Mouse (Mus musculus) spleen, postnatal 4 days (tissue): ENCODE results near the gene Epn3.
A peak's percentile ranks its signal among the peaks of the same experiment; 100 is the strongest.

ENCODE experiments used
- DNase-seq, 2 experiments: peaks; one replicate each; pipeline ENCODE4 v3.0.0; 2022; ENCODE audit warnings: low spot score in 2 of 2

The Epn3 gene

GRCm38 (mm10) chr11:94499661-94500152, at the start of gene Epn3:
Epn3 (minus strand) TSS chr11:94499974.
- no peak for DNase-seq

- peak; percentile 90 to 98 for DNase-seq
These were observed 49.3 kb upstream of the Epn3 start, which contains the start of gene Rsad1 for GRCm38 (mm10) chr11:94548888-94549690. Rsad1 (minus strand) TSS chr11:94549255.

- peak in 1 of 2 experiments; percentile 71 for DNase-seq
These were observed 48.4 kb upstream of the Epn3 start for GRCm38 (mm10) chr11:94548041-94548784.

- peak in 1 of 2 experiments; percentile 55 for DNase-seq
These were observed 47.5 kb upstream of the Epn3 start for GRCm38 (mm10) chr11:94547271-94547670.

GRCm38 (mm10) chr11:94546381-94546780, 46.6 kb upstream of the Epn3 start:
- peak in 1 of 2 experiments; percentile 53 for DNase-seq

GRCm38 (mm10) chr11:94544422-94544821, 44.6 kb upstream of the Epn3 start:
- DNase-seq, result peak in 1 of 2 experiments; percentile 56

- peak; percentile 70 to 89 for DNase-seq
These were observed 44.2 kb upstream of the Epn3 start for GRCm38 (mm10) chr11:94543932-94544331.

GRCm38 (mm10) chr11:94543344-94543743, 43.6 kb upstream of the Epn3 start:
- DNase-seq, result no peak

- peak in 1 of 2 experiments; percentile 54 for DNase-seq
These were observed 42.6 kb upstream of the Epn3 start for GRCm38 (mm10) chr11:94542400-94542799.

GRCm38 (mm10) chr11:94539761-94540160, 40.0 kb upstream of the Epn3 start:
- no peak for DNase-seq

- no peak for DNase-seq
These were observed 39.0 kb upstream of the Epn3 start for GRCm38 (mm10) chr11:94538733-94539292.

GRCm38 (mm10) chr11:94533171-94533570, 33.4 kb upstream of the Epn3 start:
- DNase-seq, result no peak

- no peak for DNase-seq
These were observed 29.1 kb upstream of the Epn3 start for GRCm38 (mm10) chr11:94528879-94529278.

GRCm38 (mm10) chr11:94526171-94526879, 26.6 kb upstream of the Epn3 start:
- no peak for DNase-seq

GRCm38 (mm10) chr11:94521219-94521843, 21.6 kb upstream of the Epn3 start, which contains the start of gene Mycbpap:
Mycbpap (minus strand) TSS chr11:94521742.
- peak; percentile 26 to 67 for DNase-seq

GRCm38 (mm10) chr11:94513452-94513851, 13.7 kb upstream of the Epn3 start:
- no peak for DNase-seq

- DNase-seq, result no peak
These were observed 9.2 kb upstream of the Epn3 start for GRCm38 (mm10) chr11:94508976-94509375.

- DNase-seq, result no peak
These were observed 1.7 kb upstream of the Epn3 start for GRCm38 (mm10) chr11:94501482-94501881.

GRCm38 (mm10) chr11:94500362-94500761, 588 bp upstream of the Epn3 start:
- DNase-seq, result no peak

- DNase-seq, result no peak
These were observed 739 bp downstream of the Epn3 start for GRCm38 (mm10) chr11:94499035-94499434.
